Mouse (Mus musculus) sigmoid colon, adult 10 weeks (tissue): ENCODE measurements around the gene Ms4a6d. TPM values are rescaled to one million over a fixed set of nuclear protein-coding genes. Genes with fewer than 3 reads are reported as not detected.

Experiments
- polyA plus RNA-seq: library from polyadenylated mRNA; stranded (reverse); fragments of 350-450 nt; fragmentation: Illumina TruSeq; extraction: RNeasy Lipid Tissue Mini Kit (QIAGEN cat#74804); gene quantifications from one replicate; pipeline ENCODE4 v1.2.3, GENCODE M21; 2014; ENCODE audit warnings: low read depth, low replicate concordance

Ms4a6d gene
- 10.4 TPM for polyA plus RNA-seq

DNA sequence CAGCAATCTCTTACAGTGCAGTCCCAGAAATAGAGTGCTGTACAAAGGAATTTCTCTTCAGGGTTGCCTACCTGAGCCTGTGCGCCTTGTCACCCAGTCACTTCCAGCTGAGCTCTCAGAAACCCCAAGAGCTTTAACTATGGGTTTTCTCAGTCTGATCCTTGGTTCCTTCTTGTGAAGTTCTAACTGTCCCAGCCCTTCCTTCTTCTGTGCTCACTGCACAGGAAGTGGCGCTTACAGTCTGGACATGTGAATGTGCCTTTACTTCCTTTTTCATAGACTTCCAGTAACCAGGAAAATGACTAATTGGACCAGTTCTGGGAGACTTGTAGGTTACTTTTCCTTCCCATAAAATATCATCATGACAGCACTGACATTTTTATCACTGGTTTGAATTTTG, at the start of gene Ms4a6d:
Gene Ms4a6d (minus strand): TSS at position 247 of the 400 bp plus-strand sequence.

DNA sequence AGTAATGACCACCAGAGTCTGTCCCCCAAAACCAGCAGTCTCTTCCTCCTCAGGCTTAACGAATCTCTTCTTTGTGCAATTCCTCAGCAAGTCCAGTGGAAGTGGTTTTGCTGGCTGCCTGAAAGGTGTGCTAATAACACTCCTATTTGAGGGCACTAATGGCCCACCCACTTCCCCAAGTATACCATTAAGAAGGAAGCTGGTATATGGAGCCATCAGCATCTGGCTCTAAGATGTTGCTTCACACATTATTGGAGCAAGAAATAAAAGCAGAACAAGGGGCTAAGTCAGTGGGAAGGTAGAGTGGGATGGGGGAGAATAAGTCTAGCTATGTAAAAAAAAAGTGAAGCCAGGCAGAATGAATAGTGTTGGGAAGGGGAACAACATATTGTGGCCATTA, 36.1 kb upstream of the Ms4a6d start, which contains the start of gene Ms4a3:
Gene Ms4a3 (minus strand): TSS at position 120 of the 400 bp plus-strand sequence.

GRCm38 (mm10) chr19:11623551-11623950, 18.9 kb upstream of the Ms4a6d start, which contains the start of gene Ms4a2:
TSS of gene Ms4a2 (minus strand) at chr19:11623719.

Other genes with a start within 250 kb of the Ms4a6d start
- gene Ms4a4a, start 229.3 kb downstream of the Ms4a6d start, polyA plus RNA-seq, result 13.7 TPM
- gene Ms4a4c, start 200.1 kb downstream of the Ms4a6d start, polyA plus RNA-seq, result 11.6 TPM
- 19.9 TPM for gene Ms4a4b, start 161.3 kb downstream of the Ms4a6d start, polyA plus RNA-seq
- gene Ms4a6c, start 135.5 kb downstream of the Ms4a6d start, polyA plus RNA-seq, result 28.8 TPM
- 12.7 TPM for gene Gm8369, start 118.9 kb downstream of the Ms4a6d start, polyA plus RNA-seq
- gene Ms4a6b, start 88.3 kb downstream of the Ms4a6d start, polyA plus RNA-seq, result 23.9 TPM
- 47.9 TPM for gene Ms4a4d, start 68.0 kb downstream of the Ms4a6d start, polyA plus RNA-seq
- 0.41 TPM for gene Ms4a2, start 18.9 kb upstream of the Ms4a6d start, polyA plus RNA-seq
- not detected for gene Ms4a3, start 36.0 kb upstream of the Ms4a6d start, polyA plus RNA-seq
- gene Oosp2, start 55.7 kb upstream of the Ms4a6d start, polyA plus RNA-seq, result not detected
- 0.66 TPM for gene Oosp1, start 86.3 kb upstream of the Ms4a6d start, polyA plus RNA-seq
- not detected for gene Oosp3, start 92.2 kb upstream of the Ms4a6d start, polyA plus RNA-seq
- gene Gif, start 142.7 kb upstream of the Ms4a6d start, polyA plus RNA-seq, result not detected
- gene Mrpl16, start 165.5 kb upstream of the Ms4a6d start, polyA plus RNA-seq, result 17.5 TPM
- 87.6 TPM for gene Stx3, start 214.6 kb upstream of the Ms4a6d start, polyA plus RNA-seq
- not detected for gene Olfr1417, start 234.4 kb upstream of the Ms4a6d start, polyA plus RNA-seq